Mouse (Mus musculus) layer of hippocampus, adult 2 months (tissue): ENCODE measurements around the gene Sf3b1. TPM values are rescaled to one million over a fixed set of nuclear protein-coding genes. Genes with fewer than 3 reads are reported as not detected.
A peak's percentile ranks its signal among the peaks of the same experiment; 100 is the strongest.
"Not testable (repeated sequence)": the region's sequence is repeated elsewhere in the genome, so short reads cannot be mapped to it uniquely, and the experiment has no call there.

Experiments
- DNase-seq, 2 experiments: peaks; one replicate each; pipeline ENCODE4 v3.0.0; 2022; ENCODE audit warnings: low spot score in 2 of 2
- H3K27ac ChIP-seq: fragments of 200-600 bp; 2 replicates; pipeline ENCODE4 v1.8.1; 2022
- H3K4me3 ChIP-seq: fragments of 200-600 bp; 2 replicates; pipeline ENCODE4 v1.8.1; 2022; ENCODE audit warnings: mild to moderate bottlenecking
- CTCF ChIP-seq: fragments of 200-600 bp; conservative IDR thresholded peaks from 2 replicates; pipeline ENCODE4 v1.8.1; 2022; ENCODE audit warnings: antibody characterized with exemption, mild to moderate bottlenecking, moderate library complexity
- total RNA-seq, 2 experiments: library from RNA; stranded (reverse); gene quantifications; 2 replicates each; pipeline ENCODE4 v1.2.3; 2021

Gene Sf3b1
- total RNA-seq, 2 experiments from 2014 or later, result 170 to 175 TPM

DNA sequence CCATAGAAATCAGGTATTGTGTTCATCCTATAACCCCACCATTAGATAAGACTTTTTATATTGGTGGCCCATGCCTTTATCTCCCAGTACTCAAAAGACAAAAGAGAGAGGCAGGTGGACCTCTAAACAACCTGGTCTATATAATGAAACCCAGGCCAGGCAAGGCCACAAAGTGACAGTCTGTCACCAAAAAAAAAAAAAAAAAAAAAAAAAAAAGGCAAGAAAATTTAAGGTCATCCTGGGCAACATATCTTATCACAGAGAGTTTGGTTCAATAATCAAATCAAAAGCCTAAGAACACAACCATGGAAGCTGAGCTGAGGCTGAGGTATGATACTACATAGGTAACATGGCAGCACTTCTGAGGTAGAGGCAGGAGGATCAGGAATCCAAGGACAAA lies 5.4 kb downstream of the Sf3b1 start:
- no peak overlapping the region for H3K27ac ChIP-seq
- TF ChIP-seq CTCF, result no peak
- DNase-seq, result no peak
- no peak overlapping the region for H3K4me3 ChIP-seq

DNA sequence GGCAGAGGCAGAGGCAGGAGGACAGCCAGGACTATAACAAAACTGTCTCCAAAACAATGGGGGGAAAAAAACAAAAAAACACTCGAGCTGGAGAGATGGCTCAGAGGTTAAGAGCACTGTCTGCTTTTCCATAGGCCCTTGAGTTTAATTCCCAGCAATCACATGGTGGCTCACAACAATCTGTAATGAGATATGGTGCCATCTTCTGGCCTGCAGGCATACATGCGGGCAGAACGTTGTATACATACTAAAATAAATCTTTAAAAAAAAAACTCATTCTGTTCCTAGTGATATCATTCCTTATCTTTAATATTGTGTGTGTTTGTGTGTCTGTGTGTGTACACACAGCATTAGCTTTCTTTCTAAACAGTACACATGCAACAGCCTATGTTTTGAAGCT lies 14.8 kb downstream of the Sf3b1 start:
- no peak overlapping the region for H3K27ac ChIP-seq
- TF ChIP-seq CTCF, result peak; percentile 47

DNA sequence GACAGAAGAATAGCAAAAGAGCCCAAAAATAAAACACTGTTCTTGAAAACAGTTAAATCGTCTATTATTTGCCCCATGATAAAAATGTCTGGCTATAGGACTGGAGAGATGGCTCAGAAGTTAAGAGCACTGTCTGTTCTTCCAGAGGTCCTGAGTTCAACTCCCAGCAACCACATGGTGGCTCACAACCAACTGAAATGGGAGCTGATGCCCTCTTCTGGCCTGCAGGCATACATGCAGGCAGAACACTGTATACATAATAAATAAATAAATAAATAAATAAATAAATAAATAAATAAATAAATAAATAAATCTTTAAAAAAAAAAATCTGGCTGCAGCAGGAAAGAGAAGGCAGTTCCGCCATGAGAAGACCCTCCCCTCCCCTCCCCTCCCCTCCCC lies 19.0 kb downstream of the Sf3b1 start:
- not testable (repeated sequence) for H3K27ac ChIP-seq, DNase-seq, H3K4me3 ChIP-seq
- peak; percentile 45 for TF ChIP-seq CTCF

More for the DNA sequence above, 14.8 kb downstream of the Sf3b1 start:
- H3K4me3 ChIP-seq, result no peak overlapping the region
- DNase-seq, result no peak

DNA sequence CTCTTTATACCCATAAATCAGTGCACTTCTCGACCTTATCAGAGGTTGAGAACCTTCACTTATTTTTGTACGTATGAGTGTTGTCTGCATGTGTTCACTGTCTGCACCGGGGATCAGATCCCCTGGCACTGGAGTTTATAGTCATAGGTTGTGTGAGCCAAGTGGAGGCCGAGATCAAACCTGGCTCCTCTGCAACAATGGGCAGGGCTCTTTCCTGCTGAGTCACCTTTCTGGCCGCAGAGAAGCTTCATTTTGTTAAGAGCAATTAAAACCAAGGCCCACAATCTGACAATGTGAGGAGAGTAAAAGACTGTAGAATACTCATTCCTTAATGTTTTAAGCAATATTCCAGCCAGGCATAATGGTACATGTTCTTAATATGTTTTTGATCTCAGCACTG lies 33.7 kb downstream of the Sf3b1 start:
- Histone ChIP-seq H3K27ac (no peak overlapping the region), H3K4me3 (no peak overlapping the region)
- no peak for TF ChIP-seq CTCF
- no peak for DNase-seq

DNA sequence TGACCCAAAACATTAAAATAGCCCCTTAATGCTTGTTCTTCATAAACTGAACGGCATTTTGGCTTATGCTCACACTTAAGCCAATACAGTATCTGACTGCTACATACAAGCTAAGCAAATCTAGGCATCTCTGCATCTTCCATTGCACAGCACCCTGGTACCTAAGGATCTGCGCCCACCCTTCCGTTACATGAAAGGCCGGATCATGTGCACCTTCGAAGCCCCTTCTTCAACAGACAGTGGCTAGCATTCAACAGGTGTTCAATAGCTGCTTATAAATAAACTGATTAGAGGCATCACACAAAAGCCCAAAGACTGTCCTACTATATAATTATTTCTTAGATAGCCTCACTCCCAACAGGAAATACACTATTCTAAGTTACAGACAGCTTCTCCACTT lies 41.0 kb downstream of the Sf3b1 start:
- Histone ChIP-seq H3K4me3 (no peak overlapping the region), H3K27ac (no peak overlapping the region)
- no peak for TF ChIP-seq CTCF
- DNase-seq, result no peak

DNA sequence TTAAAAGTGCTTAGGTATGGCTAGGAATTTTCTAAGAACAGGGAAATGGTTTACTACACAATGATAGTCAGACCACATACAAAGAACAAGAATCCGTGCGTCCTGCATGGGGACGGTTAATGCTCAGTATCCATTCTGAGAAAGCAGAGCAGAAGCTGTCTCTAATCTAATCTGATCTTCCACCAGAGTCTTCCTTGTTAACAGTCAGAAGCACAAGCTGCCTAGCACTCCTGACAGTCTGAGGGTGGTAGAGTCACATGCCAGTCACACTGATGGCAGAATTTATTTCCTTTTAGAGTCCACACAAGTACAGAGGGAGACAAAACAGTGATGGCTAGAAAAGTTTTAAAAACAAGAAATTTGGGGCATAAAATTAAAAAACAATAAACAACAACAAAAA lies 41.5 kb downstream of the Sf3b1 start:
- no peak for DNase-seq
- no peak for TF ChIP-seq CTCF
- Histone ChIP-seq H3K4me3 (no peak overlapping the region), H3K27ac (no peak overlapping the region)

DNA sequence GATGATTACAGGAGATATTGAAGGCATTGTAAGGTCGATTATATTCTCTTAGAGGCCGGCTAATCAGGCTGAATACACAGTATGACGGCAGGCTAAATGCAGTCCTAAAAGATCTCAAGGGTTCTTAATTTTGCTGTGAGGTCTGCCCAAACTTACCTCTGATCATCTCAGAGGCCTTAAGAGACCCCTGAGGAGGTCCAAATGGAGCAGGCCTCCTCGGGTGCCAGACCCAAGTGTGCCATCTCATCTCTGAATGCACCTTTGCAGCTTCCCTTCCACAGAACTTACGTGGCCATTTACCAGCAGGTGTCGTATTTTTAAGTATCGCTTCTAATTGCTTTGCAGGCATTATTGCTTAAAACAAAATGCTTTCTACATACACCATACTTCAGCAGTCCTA lies 43.1 kb downstream of the Sf3b1 start:
- no peak for DNase-seq
- Histone ChIP-seq H3K4me3 (no peak overlapping the region), H3K27ac (no peak overlapping the region)
- TF ChIP-seq CTCF, result no peak

DNA sequence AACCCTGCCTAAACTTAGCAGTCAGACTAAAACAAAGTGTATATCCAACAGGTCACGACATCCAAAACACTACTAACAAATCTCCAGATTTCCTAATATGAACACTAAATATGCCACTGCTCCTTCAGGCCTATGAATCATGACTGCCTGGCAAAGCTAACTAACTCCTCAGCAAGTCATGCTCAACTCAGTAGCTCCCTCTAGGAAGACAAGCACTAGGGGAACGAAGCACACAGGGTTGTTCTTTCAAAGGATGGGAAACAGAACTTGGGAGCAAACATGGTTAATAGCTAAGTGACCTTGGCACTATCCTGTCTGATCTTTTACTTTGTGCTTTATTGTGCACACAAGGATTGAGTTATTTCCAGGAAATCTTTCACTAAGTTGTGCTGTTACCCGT lies 43.9 kb downstream of the Sf3b1 start:
- Histone ChIP-seq H3K4me3 (no peak overlapping the region), H3K27ac (no peak overlapping the region)
- peak; percentile 78 for TF ChIP-seq CTCF
- DNase-seq, result peak in 1 of 2 experiments; percentile 32

DNA sequence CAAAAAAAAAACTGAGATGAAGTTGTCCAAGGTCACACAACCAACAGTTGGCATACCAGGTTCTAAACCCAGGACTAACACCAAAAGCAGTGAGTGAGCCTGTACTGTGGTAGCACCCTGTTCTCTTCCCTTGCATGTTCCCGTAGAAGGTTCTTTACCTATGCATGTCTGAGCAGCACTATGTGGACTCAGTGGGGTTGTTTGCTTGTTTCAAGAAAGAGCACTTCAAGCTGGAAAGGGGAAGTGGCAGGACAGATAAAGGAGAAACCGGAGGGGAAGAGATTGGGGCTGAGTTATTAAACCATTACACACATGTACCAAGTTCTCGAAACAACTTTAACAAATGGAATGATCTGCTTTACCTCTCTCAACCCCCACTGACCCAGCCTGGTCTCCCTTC lies 44.6 kb downstream of the Sf3b1 start:
- no peak for DNase-seq
- H3K27ac ChIP-seq, result no peak overlapping the region
- no peak overlapping the region for H3K4me3 ChIP-seq
- TF ChIP-seq CTCF, result no peak

DNA sequence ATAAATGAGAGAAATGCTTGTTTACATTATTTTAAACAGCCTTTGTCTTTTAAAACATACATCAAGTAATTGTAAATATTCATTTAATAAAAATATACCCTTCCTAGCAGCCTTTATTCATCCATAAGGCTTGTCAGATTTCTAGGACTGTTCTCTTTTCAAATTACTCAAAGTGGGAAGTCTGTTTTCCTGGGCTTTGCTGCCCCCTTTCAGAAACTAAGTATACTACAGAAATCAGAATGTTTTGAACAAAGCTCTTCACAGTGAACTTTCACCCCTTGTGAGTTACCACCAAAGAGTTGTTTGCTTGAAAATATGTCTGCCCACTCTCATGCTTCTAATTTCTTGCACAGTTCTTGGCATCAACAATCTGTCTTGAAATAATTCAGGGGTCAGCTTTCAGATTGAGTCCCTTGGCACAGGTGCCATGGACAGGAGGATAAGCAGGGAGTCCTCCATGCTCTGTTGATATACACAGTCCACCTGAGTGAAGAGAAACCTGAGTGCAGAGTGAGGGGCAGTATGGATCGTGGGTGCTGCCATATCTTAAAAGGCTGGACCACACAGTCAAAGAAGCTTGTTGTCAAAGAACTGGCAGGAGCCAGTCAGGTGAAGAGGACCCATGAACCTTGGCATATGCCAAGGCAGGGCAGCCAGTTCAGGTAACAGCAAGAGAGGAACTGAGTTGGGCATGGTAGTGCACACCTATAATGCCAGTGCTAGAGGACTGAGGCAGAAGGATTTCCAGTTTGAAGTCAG lies 47.9 kb downstream of the Sf3b1 start:
- Histone ChIP-seq H3K4me3 (no peak overlapping the region), H3K27ac (no peak overlapping the region)
- TF ChIP-seq CTCF, result peak; percentile 87
- peak in 1 of 2 experiments; percentile 35 for DNase-seq

DNA sequence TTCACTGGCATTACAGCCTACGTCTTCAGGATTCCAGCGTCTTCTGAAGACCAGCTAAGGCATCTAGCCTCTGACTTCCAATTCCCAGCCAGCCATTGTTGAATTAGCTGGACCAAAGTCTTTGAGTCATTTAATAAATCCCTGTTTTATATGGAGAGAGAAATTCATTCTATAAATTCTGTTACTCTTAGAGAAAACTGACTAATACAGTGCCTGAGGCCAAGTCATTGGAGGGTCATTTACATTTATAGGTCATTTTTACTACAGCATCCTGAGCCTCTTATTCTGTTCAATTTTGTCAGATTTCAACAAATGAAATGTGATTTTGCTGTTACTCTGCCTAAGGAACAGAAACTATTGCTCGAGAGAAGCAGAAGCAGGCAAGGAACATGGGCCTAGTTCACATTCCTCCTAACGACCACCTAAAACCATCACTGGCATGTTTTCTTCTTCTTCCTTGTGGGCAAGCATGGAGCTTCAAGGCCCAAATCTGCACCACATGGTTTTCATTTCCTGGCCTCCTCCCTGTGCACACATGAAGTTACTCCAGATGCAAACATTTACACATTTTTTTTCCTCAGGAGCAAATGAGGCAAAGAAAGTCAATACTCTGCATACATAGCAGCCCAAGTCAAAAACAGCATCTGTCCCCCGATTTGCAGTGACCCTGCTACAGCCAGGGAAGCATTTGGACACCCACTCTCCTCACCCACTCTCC lies 55.4 kb downstream of the Sf3b1 start:
- TF ChIP-seq CTCF, result no peak
- Histone ChIP-seq H3K4me3 (no peak overlapping the region), H3K27ac (no peak overlapping the region)
- no peak for DNase-seq

DNA sequence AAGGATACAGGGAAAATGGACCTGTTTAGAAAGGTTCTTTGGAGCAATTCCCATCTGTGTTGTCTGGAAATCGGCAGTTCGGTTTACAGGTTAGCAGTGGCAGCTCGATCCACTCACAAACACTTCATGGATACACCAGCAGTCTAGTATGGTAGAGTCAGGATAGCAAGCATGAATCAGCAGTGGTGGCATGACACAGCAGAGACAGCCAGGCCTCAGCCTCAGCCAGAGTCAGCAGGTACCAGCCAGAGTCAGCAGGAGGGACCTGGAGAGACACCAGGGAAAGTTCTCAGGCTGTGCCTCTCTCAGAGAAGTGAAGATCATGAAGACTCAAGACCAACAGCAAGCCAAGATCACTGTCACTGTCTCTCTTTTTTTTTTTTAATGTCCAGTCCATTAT lies 60.4 kb downstream of the Sf3b1 start:
- DNase-seq, result no peak
- no peak for TF ChIP-seq CTCF
- H3K27ac ChIP-seq, result no peak overlapping the region
- H3K4me3 ChIP-seq, result no peak overlapping the region

DNA sequence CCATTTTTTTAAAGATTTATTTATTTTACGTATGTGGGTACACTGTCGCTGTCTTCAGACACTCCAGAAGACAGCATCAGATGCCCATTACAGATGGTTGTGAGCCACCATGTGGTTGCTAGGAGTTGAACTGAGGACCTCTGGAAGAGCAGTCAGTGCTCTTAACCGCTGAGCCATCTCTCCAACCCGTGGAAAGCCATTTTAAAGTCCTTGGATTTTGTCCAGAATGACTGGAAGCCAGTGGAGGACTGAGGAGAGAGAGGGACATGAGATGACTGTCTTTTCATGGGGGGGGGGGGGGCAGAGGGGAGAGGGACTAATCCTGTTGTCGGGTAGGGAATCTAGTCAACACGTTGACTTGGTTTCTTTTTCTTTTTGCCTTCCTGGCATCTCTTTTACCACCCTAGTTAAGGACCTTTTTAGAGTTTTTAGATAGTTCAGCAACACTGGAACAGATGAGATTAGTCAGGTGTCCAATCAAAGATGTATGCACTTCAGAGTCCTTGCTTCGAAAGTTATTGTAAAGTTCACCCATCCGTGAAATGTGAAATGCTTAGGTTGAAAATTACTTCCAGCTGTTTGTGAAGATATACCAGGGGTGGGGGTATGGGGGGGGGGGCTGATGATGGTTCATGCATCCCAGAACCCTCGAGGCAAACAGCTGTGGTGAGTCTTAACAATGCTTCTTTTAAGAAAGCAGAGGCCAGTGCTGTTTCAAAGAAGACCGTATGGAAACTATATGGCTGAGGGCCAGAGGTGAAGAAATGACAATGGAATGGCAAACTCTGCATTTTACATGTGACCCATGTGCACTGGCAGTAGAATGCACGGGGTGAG lies 61.9 kb downstream of the Sf3b1 start:
- H3K27ac ChIP-seq, result no peak overlapping the region
- no peak overlapping the region for H3K4me3 ChIP-seq
- no peak for TF ChIP-seq CTCF
- no peak for DNase-seq

DNA sequence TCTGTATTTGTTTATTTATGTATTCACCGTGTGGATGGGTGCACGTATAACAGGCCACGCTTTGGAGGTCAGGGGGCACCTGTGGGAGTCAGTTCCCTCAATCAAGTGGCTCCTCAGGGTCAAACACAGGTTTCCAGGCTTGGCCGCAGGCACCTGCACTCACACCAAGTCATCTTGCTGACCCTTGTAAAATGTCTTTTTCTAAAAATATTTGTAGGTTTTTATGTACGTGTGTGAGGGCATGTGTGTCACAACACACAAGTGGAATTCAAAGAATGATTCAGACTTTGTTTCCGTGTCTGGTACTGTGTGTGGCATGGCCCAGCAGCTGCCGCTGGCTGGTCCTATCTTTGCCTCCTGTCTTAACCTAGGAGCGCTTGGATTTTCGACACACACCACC lies 65.6 kb downstream of the Sf3b1 start:
- DNase-seq, result no peak
- no peak overlapping the region for H3K4me3 ChIP-seq
- H3K27ac ChIP-seq, result no peak overlapping the region
- no peak for TF ChIP-seq CTCF
